Comparison of ENCODE assay signal across 17 mouse cellular contexts in the genomic region with DNA sequence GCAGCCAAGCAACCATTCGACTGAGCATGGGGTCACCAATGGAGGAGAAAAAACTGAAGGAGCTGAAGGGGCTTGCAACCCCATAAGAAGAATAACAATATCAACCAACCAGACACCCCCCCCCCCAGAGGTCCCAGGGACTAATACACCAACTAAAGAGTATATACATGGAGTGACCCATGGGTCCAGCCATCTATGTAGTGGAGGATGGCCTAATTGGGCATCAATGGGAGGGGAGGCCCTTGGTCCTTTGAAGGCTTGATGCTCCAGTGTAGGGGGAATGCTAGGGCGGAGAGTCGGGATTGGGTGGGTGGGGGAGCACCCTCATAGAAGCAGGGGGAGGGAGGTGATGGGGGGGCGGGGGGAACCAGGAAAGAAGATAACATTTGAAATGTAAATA.
"Had no signal": no experiment of that assay in that cellular context is flagged by ENCODE, and none has a peak within 500 bp of the region (broad histone marks: within the 10 kb centered on the region; RNA-seq: fewer than 3 reads in every experiment).

No protein-coding gene starts in this region.

- H3K27me3 ChIP-seq: neural tube, embryonic 12.5 days; neural tube, embryonic 13.5 days; neural tube, embryonic 15.5 days; stomach, embryonic 15.5 days had no signal

- H3K9me3 ChIP-seq: neural tube, embryonic 12.5 days; neural tube, embryonic 13.5 days; neural tube, embryonic 15.5 days; stomach, embryonic 15.5 days had no signal

- H3K4me1 ChIP-seq: stomach, embryonic 15.5 days had no signal

- H3K36me3 ChIP-seq: neural tube, embryonic 15.5 days had no signal

- H3K27ac ChIP-seq: neural tube, embryonic 12.5 days; neural tube, embryonic 13.5 days; neural tube, embryonic 15.5 days; stomach, embryonic 15.5 days; stomach, postnatal 0 days had no signal

- H3K4me3 ChIP-seq: neural tube, embryonic 12.5 days; neural tube, embryonic 13.5 days; neural tube, embryonic 15.5 days; stomach, embryonic 15.5 days had no signal

- H3K4me2 ChIP-seq: neural tube, embryonic 12.5 days; neural tube, embryonic 13.5 days; neural tube, embryonic 15.5 days; stomach, embryonic 15.5 days had no signal

- DNase-seq: retina, postnatal 1 day; right cerebral cortex, adult 18-20 months; right cerebral cortex, postnatal 14 days; right cerebral cortex, postnatal 25 days; right cerebral cortex, postnatal 4 days; spleen, adult 18-20 months; thymus, adult 18-20 months; thymus, adult 2 months; thymus, postnatal 14 days; thymus, postnatal 25 days; thymus, postnatal 36 days; thymus, postnatal 4 days had no signal

- H3K9ac ChIP-seq: neural tube, embryonic 12.5 days; neural tube, embryonic 13.5 days; neural tube, embryonic 15.5 days; stomach, embryonic 15.5 days had no signal
